Mouse (Mus musculus): Measurements from ENCODE around the gene Slit3. TPM values are rescaled to one million over a fixed set of nuclear protein-coding genes. Genes with fewer than 3 reads are reported as not detected.

Slit3 gene
- polyA plus RNA-seq, 1 experiment from 2014 or later, result 0.03 TPM

- CTCF ChIA-PET, result interaction anchor here (1.0 kb wide), 1 partner anchor 284 kb away, joined by 4 read pairs; no protein-coding TSS in a partner anchor
- in situ Hi-C loops (cut with MboI; ENCODE audit: low pct_unique_long_range_greater_than_20kb), result loop anchor here (10.0 kb wide), 1 partner anchor 570 kb away; no protein-coding TSS in a partner anchor
- POLR2A ChIA-PET, result interaction anchor here (0.6 kb wide), 1 partner anchor 13 kb away, joined by 5 read pairs; no protein-coding TSS in a partner anchor
- no peak for TF ChIP-seq CTCF (IDR thresholded peaks at IDR 0.05)
- peaks cover 32% of the 10 kb centered on the region for H3K27me3 ChIP-seq
- DNase-seq (ENCODE audit: low read depth, low spot score) (no peak), ATAC-seq (no peak)
These were observed 3.6 kb downstream of the Slit3 start for GRCm38 (mm10) chr11:35124489-35125107.

- ChIA-PET POLR2A (no interaction called here), CTCF (no interaction called here)
- H3K27me3 ChIP-seq, result peaks cover 37% of the 10 kb centered on the region
- no peak for TF ChIP-seq CTCF (IDR thresholded peaks at IDR 0.05)
- in situ Hi-C loops (cut with MboI; ENCODE audit: low pct_unique_long_range_greater_than_20kb), result loop anchor here (10.0 kb wide), 1 partner anchor 570 kb away; no protein-coding TSS in a partner anchor
- DNase-seq (ENCODE audit: low read depth, low spot score), result no peak
- no peak for ATAC-seq
These were observed 4.1 kb downstream of the Slit3 start for GRCm38 (mm10) chr11:35125108-35125490.

GRCm38 (mm10) chr11:35131740-35132139 lies 10.7 kb downstream of the Slit3 start:
- DNase-seq (ENCODE audit: low read depth, low spot score) (no peak), ATAC-seq (no peak)
- in situ Hi-C loops (cut with MboI; ENCODE audit: low pct_unique_long_range_greater_than_20kb), result no loop called here
- peaks cover 30% of the 10 kb centered on the region for H3K27me3 ChIP-seq
- no peak for TF ChIP-seq CTCF (IDR thresholded peaks at IDR 0.05)
- ChIA-PET POLR2A (no interaction called here), CTCF (no interaction called here)

DNA sequence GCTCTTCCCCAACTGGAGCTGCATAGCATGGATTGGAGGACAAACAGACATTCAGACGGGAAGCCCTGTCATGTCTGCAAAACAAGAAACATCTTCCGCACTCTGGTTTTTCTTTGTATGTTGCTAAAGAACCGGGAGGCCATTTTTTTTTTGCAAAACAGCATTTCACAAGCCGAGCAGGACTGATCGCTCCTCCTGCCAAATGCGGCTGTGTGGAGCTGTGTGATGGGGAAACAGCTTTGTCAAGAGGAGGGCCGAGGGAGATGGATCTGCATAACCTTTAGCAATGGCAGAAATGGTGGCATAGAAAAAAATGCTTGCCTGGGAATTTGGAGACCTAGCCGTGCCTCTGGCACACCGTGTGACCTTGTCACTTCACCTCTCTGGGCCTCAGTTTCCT lies 15.6 kb downstream of the Slit3 start:
- POLR2A ChIA-PET, result no interaction called here
- H3K27me3 ChIP-seq, result peaks cover 22% of the 10 kb centered on the region
- no peak for TF ChIP-seq CTCF (IDR thresholded peaks at IDR 0.05)
- ATAC-seq (no peak), DNase-seq (ENCODE audit: low read depth, low spot score) (no peak)
- in situ Hi-C loops (cut with MboI; ENCODE audit: low pct_unique_long_range_greater_than_20kb), result no loop called here
- CTCF ChIA-PET, result no interaction called here

GRCm38 (mm10) chr11:35140092-35140491 lies 19.1 kb downstream of the Slit3 start:
- in situ Hi-C loops (cut with MboI; ENCODE audit: low pct_unique_long_range_greater_than_20kb), result no loop called here
- no peak for TF ChIP-seq CTCF (IDR thresholded peaks at IDR 0.05)
- DNase-seq (ENCODE audit: low read depth, low spot score) (peak; percentile 12), ATAC-seq (peak; percentile 56)
- POLR2A ChIA-PET, result no interaction called here
- CTCF ChIA-PET, result no interaction called here
- peaks cover 9% of the 10 kb centered on the region for H3K27me3 ChIP-seq

GRCm38 (mm10) chr11:35142202-35142601 lies 21.2 kb downstream of the Slit3 start:
- no peak for DNase-seq (ENCODE audit: low read depth, low spot score)
- ChIA-PET POLR2A (no interaction called here), CTCF (no interaction called here)
- no peak for TF ChIP-seq CTCF (IDR thresholded peaks at IDR 0.05)
- in situ Hi-C loops (cut with MboI; ENCODE audit: low pct_unique_long_range_greater_than_20kb), result no loop called here
- ATAC-seq, result no peak
- H3K27me3 ChIP-seq, result peaks cover 4% of the 10 kb centered on the region

DNA sequence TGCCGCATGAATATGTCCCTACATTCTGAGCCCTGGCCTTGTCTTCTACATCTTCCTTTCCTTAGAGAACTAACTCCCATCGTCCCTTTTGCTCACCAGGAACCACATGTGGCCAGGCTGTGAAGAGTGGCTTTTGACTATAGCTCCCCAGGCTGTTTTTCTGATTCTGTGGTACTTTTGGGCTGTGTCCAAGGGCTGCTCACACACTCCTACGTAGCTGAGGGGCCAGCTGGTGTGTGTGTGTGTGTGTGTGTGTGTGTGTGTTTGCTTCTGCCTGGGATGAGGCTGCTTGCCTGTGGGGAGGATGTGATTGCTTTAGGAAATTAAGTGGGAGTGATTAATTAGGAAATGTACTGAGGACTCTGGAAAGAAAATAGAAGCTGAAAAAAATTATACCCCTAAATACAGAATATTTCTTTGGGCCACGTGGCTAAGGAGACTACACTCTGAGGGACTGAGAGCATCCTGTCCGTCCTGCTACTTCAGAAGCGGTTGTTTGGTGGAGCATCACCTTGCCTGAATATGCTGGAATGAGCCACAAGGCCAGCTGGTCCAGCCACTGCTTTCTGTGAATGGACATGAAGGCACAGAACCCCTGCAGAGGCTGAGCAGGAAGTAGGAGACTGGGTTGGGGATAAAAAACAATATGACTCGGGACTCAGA lies 21.8 kb downstream of the Slit3 start:
- ATAC-seq (no peak), DNase-seq (ENCODE audit: low read depth, low spot score) (no peak)
- POLR2A ChIA-PET, result no interaction called here
- CTCF ChIA-PET, result no interaction called here
- H3K27me3 ChIP-seq, result peaks cover 3% of the 10 kb centered on the region
- no peak for TF ChIP-seq CTCF (IDR thresholded peaks at IDR 0.05)
- in situ Hi-C loops (cut with MboI; ENCODE audit: low pct_unique_long_range_greater_than_20kb), result no loop called here

GRCm38 (mm10) chr11:35147818-35148445 lies 26.9 kb downstream of the Slit3 start:
- POLR2A ChIA-PET, result no interaction called here
- no peak for ATAC-seq

GRCm38 (mm10) chr11:35151539-35151951 lies 30.5 kb downstream of the Slit3 start:
- ATAC-seq, result no peak
- ChIA-PET POLR2A (no interaction called here), CTCF (no interaction called here)
- DNase-seq (ENCODE audit: low read depth, low spot score), result no peak
- in situ Hi-C loops (cut with MboI; ENCODE audit: low pct_unique_long_range_greater_than_20kb), result no loop called here
- no peaks in the 10 kb centered on the region for H3K27me3 ChIP-seq
- TF ChIP-seq CTCF (IDR thresholded peaks at IDR 0.05), result no peak

More at GRCm38 (mm10) chr11:35147818-35148445, 26.9 kb downstream of the Slit3 start:
- peaks cover 3% of the 10 kb centered on the region for H3K27me3 ChIP-seq
- in situ Hi-C loops (cut with MboI; ENCODE audit: low pct_unique_long_range_greater_than_20kb), result no loop called here
- TF ChIP-seq CTCF (IDR thresholded peaks at IDR 0.05), result no peak
- no peak for DNase-seq (ENCODE audit: low read depth, low spot score)
- CTCF ChIA-PET, result no interaction called here

GRCm38 (mm10) chr11:35152875-35153274 lies 31.9 kb downstream of the Slit3 start:
- POLR2A ChIA-PET, result no interaction called here
- in situ Hi-C loops (cut with MboI; ENCODE audit: low pct_unique_long_range_greater_than_20kb), result no loop called here
- ATAC-seq, result no peak
- CTCF ChIA-PET, result no interaction called here
- no peak for DNase-seq (ENCODE audit: low read depth, low spot score)
- H3K27me3 ChIP-seq, result no peaks in the 10 kb centered on the region
- no peak for TF ChIP-seq CTCF (IDR thresholded peaks at IDR 0.05)

- POLR2A ChIA-PET, result no interaction called here
These were observed 33.4 kb downstream of the Slit3 start for GRCm38 (mm10) chr11:35154449-35154848.

More at GRCm38 (mm10) chr11:35154449-35154848, 33.4 kb downstream of the Slit3 start:
- no peak for TF ChIP-seq CTCF (IDR thresholded peaks at IDR 0.05)
- CTCF ChIA-PET, result no interaction called here
- no peak for ATAC-seq
- no peak for DNase-seq (ENCODE audit: low read depth, low spot score)
- no peaks in the 10 kb centered on the region for H3K27me3 ChIP-seq
- in situ Hi-C loops (cut with MboI; ENCODE audit: low pct_unique_long_range_greater_than_20kb), result no loop called here

Data from Patski (cell line).